24 mouse cellular contexts compared by ENCODE assay signal in genomic region chr2:85409369-85409768, GRCm38 (mm10). TPM values are rescaled to one million over a fixed set of nuclear protein-coding genes. Genes with fewer than 3 reads are reported as not detected.
DNase-seq lines count a peak whose midpoint lies in the region; TF ChIP-seq lines count a peak whose summit lies in the region.
"Had no signal": no experiment of that assay in that cellular context is flagged by ENCODE, and none has a peak within 500 bp of the region (broad histone marks: within the 10 kb centered on the region; RNA-seq: fewer than 3 reads in every experiment).

Gene Olfr992, minus strand, starts transcription at chr2:85409469.

- H3K4me2 ChIP-seq in CH12.LX (ENCODE audit: insufficient read depth, low read depth, poor library complexity, severe bottlenecking), result peak within 1 kb of the TSS; percentile 61; the same call in 1 of the 2 replicates

- no peaks in the 10 kb centered on the region for H3K9me3 ChIP-seq in CH12.LX (replicated peaks; ENCODE audit: low read length)
- H3K9me3 ChIP-seq: G1E had no signal

- H3K36me3 ChIP-seq in CH12.LX (replicated peaks in 1 of 2; ENCODE audit: control insufficient read depth in 1 of 2, insufficient read depth in 1 of 2, low read length in 1 of 2), result no peaks in the 10 kb centered on the region
- H3K36me3 ChIP-seq: G1E had no signal

- peaks cover 2% of the 10 kb centered on the region for H3K27me3 ChIP-seq in CH12.LX (replicated peaks)

- TF ChIP-seq CTCF in CH12.LX (conservative IDR thresholded peaks at IDR 0.05 in 1 of 2, IDR thresholded peaks at IDR 0.05 in 1 of 2; ENCODE audit: low read depth in 2 of 2, low read length in 2 of 2), result no peak

- in situ Hi-C loops in CH12.LX (cut with MboI; ENCODE audit: low pct_ligation_motif_present, low pct_unique_long_range_greater_than_20kb, low sequenced_read_pairs), result no loop called here

- no peaks in the 10 kb centered on the region for H3K4me1 ChIP-seq in CH12.LX (ENCODE audit: control insufficient read depth in 1 of 2, insufficient read depth in 2 of 2)

- H3K9ac ChIP-seq in CH12.LX (ENCODE audit: insufficient read depth, low read depth), result no peak within 1 kb of the TSS

- dilution Hi-C loops in CH12.LX (cut with MboI; ENCODE audit: extremely low pct_ligation_motif_present, extremely low pct_unique_long_range_greater_than_20kb, low sequenced_read_pairs), result no loop called here

- no peak within 1 kb of the TSS for H3K27ac ChIP-seq in CH12.LX (ENCODE audit: insufficient read depth, low read depth)

- TF ChIP-seq RAD21 in CH12.LX (IDR thresholded peaks at IDR 0.05; ENCODE audit: low read depth, low read length), result no peak

- no peak within 1 kb of the TSS for H3K4me3 ChIP-seq in CH12.LX (replicated peaks in 1 of 3; ENCODE audit: low read depth in 2 of 3, low read length in 2 of 3, poor library complexity in 1 of 3)

- TF ChIP-seq POLR2A in CH12.LX (IDR thresholded peaks at IDR 0.05; ENCODE audit: low read depth, low read length), result no peak

- no peak for DNase-seq in CH12.LX (ENCODE audit: extremely low read depth)
- no peak for DNase-seq in left cerebral cortex, postnatal 10 days (ENCODE audit: extremely low spot score in 1 of 2, low spot score in 2 of 2)
- DNase-seq: adrenal gland, adult 2 months; adrenal gland, adult 8-10 months; adrenal gland, postnatal 10 days; adrenal gland, postnatal 14 days; adrenal gland, postnatal 25 days; adrenal gland, postnatal 36 days; B cell, adult 2 months; cerebellum, adult 11 months; cerebellum, adult 11-12 months; cerebellum, adult 18-20 months; cerebellum, adult 2 months; cerebellum, adult 8-10 months had no signal

- TF ChIP-seq EP300 in CH12.LX (IDR thresholded peaks at IDR 0.05; ENCODE audit: low read length), result no peak

- intact Hi-C loops in left cerebral cortex, postnatal 10 days (cut with DNase I), result no loop called here

- no peaks in the 10 kb centered on the region for H3K79me2 ChIP-seq in CH12.LX (replicated peaks; ENCODE audit: control insufficient read depth, extremely low read depth, insufficient read depth, poor library complexity, severe bottlenecking)

TF ChIP-seq in CH12.LX, 34 proteins besides CTCF, POLR2A, EP300 and RAD21:
- TF ChIP-seq MXI1 (IDR thresholded peaks at IDR 0.05; ENCODE audit: low read depth, low read length) (no peak), MYC (IDR thresholded peaks at IDR 0.05; ENCODE audit: low read depth, low read length) (no peak), ETS1 (conservative IDR thresholded peaks at IDR 0.05; ENCODE audit: low read depth, low read length) (no peak), PAX5 (IDR thresholded peaks at IDR 0.05; ENCODE audit: low read length) (no peak), ZMIZ1 (IDR thresholded peaks at IDR 0.05; ENCODE audit: low read depth, low read length) (no peak), ZC3H11A (IDR thresholded peaks at IDR 0.05; ENCODE audit: low read depth, low read length) (no peak), USF1 (IDR thresholded peaks at IDR 0.05; ENCODE audit: low read depth, low read length) (no peak), TBP (conservative IDR thresholded peaks at IDR 0.05; ENCODE audit: low read depth, low read length) (no peak), ELF1 (IDR thresholded peaks at IDR 0.05; ENCODE audit: low read depth, low read length) (no peak)

RNA-seq across cellular contexts. Expression of gene Olfr992, which starts in this region (rescaled TPM):
- total RNA-seq in CH12.LX (2012; rRNA removed) (not detected in 2 replicates), CH12.LX (2014; rRNA removed) (not detected in 2 replicates)
- not detected in 2 replicates for polyA plus RNA-seq in CH12.LX (2012; ENCODE audit: insufficient read length, low read depth)
- total RNA-seq in left cerebral cortex, postnatal 10 days (2021), result not detected
- total RNA-seq: adrenal gland, adult 18-20 months; adrenal gland, adult 2 months; adrenal gland, adult 8-10 months; adrenal gland, postnatal 10 days; adrenal gland, postnatal 14 days; adrenal gland, postnatal 25 days; adrenal gland, postnatal 36 days; adrenal gland, postnatal 4 days; ES-E14; G1E; MEL had no signal
- polyA plus RNA-seq: activated CD4-positive, CD25-positive, alpha-beta regulatory T cell, adult 4 months; adrenal gland, adult 2 months; brain, embryonic 14.5 days; C2C12; CD4-positive, CD25-positive, alpha-beta regulatory T cell, adult 4 months; cerebellum, adult 2 months; G1E; Patski had no signal
